Mouse (Mus musculus) heart, adult 11 months (tissue): ENCODE measurements around the gene Zfp423.
A peak's percentile ranks its signal among the peaks of the same experiment; 100 is the strongest.
"Not testable (repeated sequence)": the region's sequence is repeated elsewhere in the genome, so short reads cannot be mapped to it uniquely, and the experiment has no call there.

Source experiments
- DNase-seq: peaks from one replicate; pipeline ENCODE4 v3.0.0; 2022

Gene Zfp423

DNA sequence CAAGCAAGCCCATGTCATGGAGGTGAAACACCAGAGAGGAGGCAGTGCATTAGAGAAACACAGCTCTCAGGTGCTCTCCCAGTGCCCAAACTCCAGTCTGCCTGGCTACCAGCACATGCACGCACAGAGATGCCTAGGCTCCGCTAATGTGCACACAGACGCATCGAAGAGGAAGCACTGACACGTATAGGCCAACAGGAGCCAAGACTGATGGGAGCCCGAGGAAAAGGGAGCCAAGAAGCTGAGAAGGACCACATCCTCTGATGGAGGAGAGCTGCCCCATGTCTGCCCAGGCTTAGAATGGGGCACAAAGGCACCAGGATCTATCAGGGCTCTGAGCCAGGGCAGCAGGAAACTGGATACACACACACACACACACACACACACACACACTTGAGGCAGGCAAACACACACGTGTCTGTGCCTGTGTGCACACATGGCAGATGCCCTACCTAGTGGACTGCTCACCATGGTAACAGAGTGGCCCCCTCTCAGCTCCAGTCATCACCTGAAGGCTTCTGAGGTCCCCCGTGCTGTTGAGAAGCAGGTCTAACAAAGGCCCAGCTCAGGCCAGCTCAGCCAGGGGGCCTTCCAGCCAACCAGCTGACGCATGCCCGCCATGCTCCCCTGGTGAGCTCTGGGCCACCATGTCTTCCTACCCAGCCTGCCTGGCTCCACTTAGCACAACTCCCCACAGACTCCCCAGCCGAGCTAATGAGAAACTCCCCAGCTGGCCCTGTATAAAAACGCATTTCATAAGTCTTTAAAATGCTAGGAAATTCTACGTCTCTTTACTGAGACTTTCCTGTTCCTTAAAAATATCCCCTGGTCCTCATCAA is 64.0 kb downstream of the Zfp423 start:
- no peak for DNase-seq

DNA sequence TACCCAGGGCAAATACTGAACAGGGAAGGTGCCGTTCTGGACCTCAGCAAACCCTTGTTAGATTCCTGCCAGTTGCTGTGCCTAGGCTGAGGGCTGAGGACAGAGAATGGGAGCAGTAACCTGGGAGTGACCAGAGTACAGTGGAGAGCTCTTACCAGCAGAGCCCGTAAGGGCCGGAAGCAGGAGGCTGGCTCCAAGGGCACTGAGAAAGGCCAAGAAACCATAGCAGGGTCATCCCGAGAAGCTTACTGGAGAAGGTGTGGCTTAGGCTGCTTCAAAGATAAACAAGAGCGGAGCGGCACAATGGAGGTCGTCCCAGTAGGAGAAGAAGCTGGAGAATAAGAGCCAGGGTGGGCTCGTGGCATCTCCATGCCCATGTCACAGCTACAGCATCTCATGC is 65.1 kb downstream of the Zfp423 start:
- no peak for DNase-seq

GRCm38 (mm10) chr8:87893547-87893946 is 65.8 kb downstream of the Zfp423 start:
- no peak for DNase-seq

- no peak for DNase-seq
Observed at GRCm38 (mm10) chr8:87892891-87893290, 66.5 kb downstream of the Zfp423 start.

- DNase-seq = peak; percentile 93
Observed at GRCm38 (mm10) chr8:87891884-87892283, 67.5 kb downstream of the Zfp423 start.

- no peak for DNase-seq
Observed at GRCm38 (mm10) chr8:87887956-87888355, 71.4 kb downstream of the Zfp423 start.

DNA sequence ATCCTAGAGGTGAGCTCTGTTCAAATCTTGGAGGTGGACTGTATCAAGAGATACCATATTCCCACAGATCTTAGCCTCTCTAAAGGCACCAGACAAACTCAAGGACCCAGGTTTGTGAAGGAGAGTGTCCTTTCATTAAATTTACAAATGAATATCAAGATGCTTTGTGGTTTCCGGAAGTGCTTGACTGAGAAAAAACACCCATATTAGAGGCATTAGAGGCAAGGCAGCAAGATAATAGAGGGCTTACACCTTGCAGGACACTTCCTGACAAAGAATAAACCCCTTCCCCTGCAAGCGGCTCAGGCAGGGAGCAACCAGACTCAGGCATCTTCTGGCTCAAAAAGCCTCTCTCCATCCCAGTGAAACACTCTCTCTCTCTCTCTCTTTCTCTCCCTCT is 78.3 kb downstream of the Zfp423 start:
- no peak for DNase-seq

GRCm38 (mm10) chr8:87875852-87876251 is 83.5 kb downstream of the Zfp423 start:
- DNase-seq = no peak

GRCm38 (mm10) chr8:87875452-87875851 is 83.9 kb downstream of the Zfp423 start:
- DNase-seq = peak; percentile 93

GRCm38 (mm10) chr8:87872987-87873550 is 86.3 kb downstream of the Zfp423 start:
- no peak for DNase-seq

GRCm38 (mm10) chr8:87872356-87872930 is 87.0 kb downstream of the Zfp423 start:
- no peak for DNase-seq

- DNase-seq = no peak
Observed at GRCm38 (mm10) chr8:87866586-87866985, 92.8 kb downstream of the Zfp423 start.

- no peak for DNase-seq
Observed at GRCm38 (mm10) chr8:87864236-87864635, 95.2 kb downstream of the Zfp423 start.

- DNase-seq = no peak
Observed at GRCm38 (mm10) chr8:87863128-87863527, 96.3 kb downstream of the Zfp423 start.

- DNase-seq = no peak
Observed at GRCm38 (mm10) chr8:87861718-87862117, 97.7 kb downstream of the Zfp423 start.

GRCm38 (mm10) chr8:87860905-87861304 is 98.5 kb downstream of the Zfp423 start:
- no peak for DNase-seq

DNA sequence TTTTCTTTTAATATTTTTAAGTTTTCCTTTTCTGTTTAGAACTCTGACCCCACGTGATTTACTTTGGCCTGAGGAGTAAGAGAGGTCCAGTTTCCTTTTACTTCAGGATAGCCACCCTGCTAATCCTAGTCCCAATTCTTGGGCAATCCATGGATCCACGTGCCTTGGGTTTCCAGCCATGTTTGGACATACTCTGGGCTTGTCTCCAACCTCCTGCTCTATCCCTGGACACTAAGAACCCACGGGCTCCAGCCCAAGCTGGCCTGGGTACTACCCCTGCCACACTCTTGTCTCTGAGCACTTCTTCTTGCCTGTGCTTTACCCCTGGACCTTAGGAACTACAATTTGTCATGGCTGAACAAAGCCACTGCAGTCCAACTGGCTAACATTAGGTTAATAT is 107.5 kb downstream of the Zfp423 start:
- DNase-seq = no peak

- no peak for DNase-seq
Observed at GRCm38 (mm10) chr8:87851380-87851779, 108.0 kb downstream of the Zfp423 start.

DNA sequence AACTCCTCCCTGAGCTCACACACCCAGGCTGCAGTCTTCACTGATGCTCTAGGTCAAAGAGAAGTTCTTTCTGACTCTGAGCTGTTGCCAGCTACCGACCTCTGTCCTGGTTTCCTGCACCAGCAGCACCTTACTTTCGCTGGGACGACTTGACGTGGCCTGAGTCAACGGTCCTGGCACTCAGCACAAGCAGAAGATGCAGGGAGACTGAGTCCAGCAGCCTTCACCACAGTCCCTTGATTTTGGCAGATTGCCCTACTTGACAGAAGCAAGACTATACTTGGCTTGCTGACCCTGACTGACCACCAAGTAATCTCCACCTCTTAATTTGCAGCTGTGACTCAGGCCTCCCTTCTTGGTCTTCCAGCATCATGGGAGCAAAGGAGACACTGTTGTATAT is 110.6 kb downstream of the Zfp423 start:
- no peak for DNase-seq

- DNase-seq = peak; percentile 94
Observed at GRCm38 (mm10) chr8:87847796-87848195, 111.6 kb downstream of the Zfp423 start.

- DNase-seq = not testable (repeated sequence)
Observed at GRCm38 (mm10) chr8:87842096-87842495, 117.3 kb downstream of the Zfp423 start.

GRCm38 (mm10) chr8:87837266-87837665 is 122.1 kb downstream of the Zfp423 start:
- DNase-seq = no peak

GRCm38 (mm10) chr8:87836866-87837265 is 122.5 kb downstream of the Zfp423 start:
- DNase-seq = peak; percentile 97

DNA sequence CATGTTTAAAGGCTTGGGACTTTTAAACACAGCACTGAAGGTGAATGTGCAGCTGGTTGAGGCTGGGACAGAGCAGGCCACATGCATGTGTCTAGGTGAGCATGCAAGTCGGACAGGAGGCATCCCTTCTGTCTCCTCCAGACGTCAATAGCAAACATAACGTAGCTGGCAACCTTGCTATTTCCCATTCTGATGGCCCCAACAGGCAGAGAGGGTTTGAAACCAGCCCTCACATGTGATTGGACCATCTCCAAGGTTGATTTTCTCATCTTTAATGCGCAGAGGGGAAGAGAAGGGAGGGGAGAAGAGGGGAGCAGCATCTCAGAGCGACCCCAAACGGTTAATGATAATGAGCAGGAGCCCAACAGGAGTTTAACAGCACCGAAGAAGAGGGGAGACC is 123.5 kb downstream of the Zfp423 start:
- DNase-seq = no peak
